Comparison of ENCODE assay signal across 9 mouse cellular contexts in genomic region chr4:119138776-119139175, GRCm38 (mm10). TPM values are rescaled to one million over a fixed set of nuclear protein-coding genes. Genes with fewer than 3 reads are reported as not detected.
DNase-seq lines count a peak whose midpoint lies in the region; ATAC-seq and TF ChIP-seq lines count a peak whose summit lies in the region.
"Had no signal": no experiment of that assay in that cellular context is flagged by ENCODE, and none has a peak within 500 bp of the region (broad histone marks: within the 10 kb centered on the region; RNA-seq: fewer than 3 reads in every experiment).

No protein-coding gene starts in this region.

- no peak for DNase-seq in kidney, adult 18-20 months
- no peak for DNase-seq in midbrain, embryonic 11.5 days (ENCODE audit: low spot score, missing footprints)
- no peak for DNase-seq in urinary bladder, postnatal 4 days (ENCODE audit: low spot score in 2 of 2)
- DNase-seq in cerebellum, adult 11-12 months, result no peak
- no peak for DNase-seq in embryo, embryonic 10 days (ENCODE audit: low spot score)
- DNase-seq: thymus, postnatal 14 days had no signal

- no peak overlapping the region for H3K9ac ChIP-seq in kidney, embryonic 15.5 days
- H3K9ac ChIP-seq in ES-Bruce4 (ENCODE audit: low read depth, poor library complexity, severe bottlenecking), result no peak overlapping the region
- H3K9ac ChIP-seq in forebrain, embryonic 15.5 days (replicated peaks), result no peak overlapping the region
- H3K9ac ChIP-seq in midbrain, embryonic 11.5 days (ENCODE audit: low read length), result no peak overlapping the region

- TF ChIP-seq POLR2A in ES-Bruce4 (IDR thresholded peaks at IDR 0.05; ENCODE audit: insufficient read depth, low read length), result peak; percentile 11

- TF ChIP-seq CTCF in ES-Bruce4 (IDR thresholded peaks at IDR 0.05; ENCODE audit: low read depth, low read length), result no peak

- TF ChIP-seq EP300 in ES-Bruce4 (IDR thresholded peaks at IDR 0.05; ENCODE audit: insufficient read depth, low read depth, low read length), result no peak

- 67% methylated on average over 8 of the region's 8 CpGs for WGBS in kidney, embryonic 15.5 days
- 52% methylated on average over 8 of the region's 8 CpGs for WGBS in forebrain, embryonic 15.5 days
- 59% methylated on average over 8 of the region's 8 CpGs for WGBS in midbrain, embryonic 11.5 days

- no peaks in the 10 kb centered on the region for H3K9me3 ChIP-seq in kidney, embryonic 15.5 days (replicated peaks)
- no peaks in the 10 kb centered on the region for H3K9me3 ChIP-seq in ES-Bruce4 (replicated peaks; ENCODE audit: control insufficient read depth, insufficient read depth, low read length, poor library complexity, severe bottlenecking)
- no peaks in the 10 kb centered on the region for H3K9me3 ChIP-seq in forebrain, embryonic 15.5 days
- H3K9me3 ChIP-seq in midbrain, embryonic 11.5 days (ENCODE audit: control insufficient read depth, low read length), result no peaks in the 10 kb centered on the region

- H3K36me3 ChIP-seq in kidney, embryonic 15.5 days, result peaks cover 39% of the 10 kb centered on the region
- peaks cover 35% of the 10 kb centered on the region for H3K36me3 ChIP-seq in ES-Bruce4 (ENCODE audit: control insufficient read depth, insufficient read depth, low read length, poor library complexity, severe bottlenecking)
- H3K36me3 ChIP-seq in forebrain, embryonic 15.5 days, result peaks cover 25% of the 10 kb centered on the region
- H3K36me3 ChIP-seq in midbrain, embryonic 11.5 days (ENCODE audit: control insufficient read depth, insufficient read depth, low read length), result peaks cover 23% of the 10 kb centered on the region

- H3K27me3 ChIP-seq in kidney, embryonic 15.5 days, result 0 out of 2 replicates have a peak, but pooled peaks cover 1% of the 10 kb centered on the region
- no peaks in the 10 kb centered on the region for H3K27me3 ChIP-seq in ES-Bruce4 (ENCODE audit: control insufficient read depth, insufficient read depth, low read length, poor library complexity, severe bottlenecking)
- H3K27me3 ChIP-seq in forebrain, embryonic 15.5 days, result no peaks in the 10 kb centered on the region
- H3K27me3 ChIP-seq in midbrain, embryonic 11.5 days (ENCODE audit: control insufficient read depth, insufficient read depth, low read length), result no peaks in the 10 kb centered on the region

- H3K4me1 ChIP-seq in kidney, embryonic 15.5 days, result peaks cover 15% of the 10 kb centered on the region
- H3K4me1 ChIP-seq in ES-Bruce4 (ENCODE audit: control insufficient read depth, insufficient read depth, low read length), result peaks cover 5% of the 10 kb centered on the region
- H3K4me1 ChIP-seq in forebrain, embryonic 15.5 days, result peaks cover 15% of the 10 kb centered on the region
- peaks cover 6% of the 10 kb centered on the region for H3K4me1 ChIP-seq in midbrain, embryonic 11.5 days (ENCODE audit: control insufficient read depth, insufficient read depth, low read length)

- no peak overlapping the region for H3K27ac ChIP-seq in kidney, embryonic 15.5 days
- H3K27ac ChIP-seq in ES-Bruce4 (ENCODE audit: insufficient read depth, low read length), result peak overlapping the region; percentile 38; the same call in 1 of the 2 replicates
- peak overlapping the region; percentile 17; the same call in 1 of the 2 replicates for H3K27ac ChIP-seq in forebrain, embryonic 15.5 days (replicated peaks)
- H3K27ac ChIP-seq in midbrain, embryonic 11.5 days (ENCODE audit: low read depth, low read length), result no peak overlapping the region

- no peak for ATAC-seq in kidney, embryonic 15.5 days (replicated peaks; ENCODE audit: low FRiP score)
- no peak for ATAC-seq in forebrain, embryonic 15.5 days (replicated peaks)
- no peak for ATAC-seq in midbrain, embryonic 11.5 days (ENCODE audit: low FRiP score)

- no peak overlapping the region; the same call in 1 of the 2 replicates for H3K4me3 ChIP-seq in kidney, embryonic 15.5 days (replicated peaks)
- no peak overlapping the region for H3K4me3 ChIP-seq in ES-Bruce4 (ENCODE audit: low read depth, low read length)
- H3K4me3 ChIP-seq in forebrain, embryonic 15.5 days, result peak overlapping the region; percentile 26
- H3K4me3 ChIP-seq in midbrain, embryonic 11.5 days (ENCODE audit: low read depth, low read length), result no peak overlapping the region

- peak overlapping the region; percentile 54 for H3K4me2 ChIP-seq in kidney, embryonic 15.5 days
- peak overlapping the region; percentile 44 for H3K4me2 ChIP-seq in forebrain, embryonic 15.5 days (replicated peaks)
- H3K4me2 ChIP-seq in midbrain, embryonic 11.5 days, result peak overlapping the region; percentile 33

RNA-seq across cellular contexts. Expression of gene Slc2a1, which starts 30.3 kb away (rescaled TPM):
- polyA plus RNA-seq in kidney, embryonic 15.5 days (2015; fragmentation: Nextera tagmentation; extraction: Ambion mirVana), result 78.5 and 91.6 TPM in 2 replicates
- 682 and 697 TPM in 2 replicates for polyA plus RNA-seq in ES-Bruce4 (2011; ENCODE audit: insufficient read depth, insufficient read length, low read depth, missing spikeins)
- 89.5 and 89.7 TPM in 2 replicates for polyA plus RNA-seq in forebrain, embryonic 15.5 days (2015; fragmentation: Nextera tagmentation; extraction: Ambion mirVana)
- polyA plus RNA-seq in midbrain, embryonic 11.5 days (2014; fragmentation: Nextera tagmentation; extraction: Ambion mirVana), result 152 and 158 TPM in 2 replicates

RNA-seq across cellular contexts. Expression of gene Zfp691, which starts 35.2 kb away (rescaled TPM):
- 9.6 and 13.6 TPM in 2 replicates for polyA plus RNA-seq in kidney, embryonic 15.5 days (2015; fragmentation: Nextera tagmentation; extraction: Ambion mirVana)
- polyA plus RNA-seq in ES-Bruce4 (2011; ENCODE audit: insufficient read depth, insufficient read length, low read depth, missing spikeins), result 12.3 and 14.8 TPM in 2 replicates
- 5.0 and 5.4 TPM in 2 replicates for polyA plus RNA-seq in forebrain, embryonic 15.5 days (2015; fragmentation: Nextera tagmentation; extraction: Ambion mirVana)
- 7.7 and 9.0 TPM in 2 replicates for polyA plus RNA-seq in midbrain, embryonic 11.5 days (2014; fragmentation: Nextera tagmentation; extraction: Ambion mirVana)

RNA-seq across cellular contexts. Expression of gene Ermap, which starts 51.0 kb away (rescaled TPM):
- polyA plus RNA-seq in kidney, embryonic 15.5 days (2015; fragmentation: Nextera tagmentation; extraction: Ambion mirVana), result 2.9 and 6.3 TPM in 2 replicates
- polyA plus RNA-seq in ES-Bruce4 (2011; ENCODE audit: insufficient read depth, insufficient read length, low read depth, missing spikeins), result 0.37 and 0.52 TPM in 2 replicates
- 0.27 and 0.61 TPM in 2 replicates for polyA plus RNA-seq in forebrain, embryonic 15.5 days (2015; fragmentation: Nextera tagmentation; extraction: Ambion mirVana)
- polyA plus RNA-seq in midbrain, embryonic 11.5 days (2014; fragmentation: Nextera tagmentation; extraction: Ambion mirVana), result 7.7 and 9.3 TPM in 2 replicates

RNA-seq across cellular contexts. Expression of gene Svbp, which starts 56.3 kb away (rescaled TPM):
- polyA plus RNA-seq in kidney, embryonic 15.5 days (2015; fragmentation: Nextera tagmentation; extraction: Ambion mirVana), result 135 and 141 TPM in 2 replicates
- polyA plus RNA-seq in ES-Bruce4 (2011; ENCODE audit: insufficient read depth, insufficient read length, low read depth, missing spikeins), result 34.2 and 39.1 TPM in 2 replicates
- polyA plus RNA-seq in forebrain, embryonic 15.5 days (2015; fragmentation: Nextera tagmentation; extraction: Ambion mirVana), result 256 and 267 TPM in 2 replicates
- polyA plus RNA-seq in midbrain, embryonic 11.5 days (2014; fragmentation: Nextera tagmentation; extraction: Ambion mirVana), result 173 and 179 TPM in 2 replicates

Comparison
In these comparisons a context has a peak if more than half of its experiments do, and no peak if none do; other contexts are left out.
1. H3K27ac ChIP-seq: peak in ES-Bruce4 (single experiment) and forebrain, embryonic 15.5 days (single experiment); none in kidney, embryonic 15.5 days (single experiment) and midbrain, embryonic 11.5 days (single experiment).
2. Peak in every context shown above with its lines, with median percentiles within 50 percentile points of each other: H3K4me2 ChIP-seq.